Mouse (Mus musculus): ENCODE measurements around the gene Yju2.

Yju2 gene

DNA sequence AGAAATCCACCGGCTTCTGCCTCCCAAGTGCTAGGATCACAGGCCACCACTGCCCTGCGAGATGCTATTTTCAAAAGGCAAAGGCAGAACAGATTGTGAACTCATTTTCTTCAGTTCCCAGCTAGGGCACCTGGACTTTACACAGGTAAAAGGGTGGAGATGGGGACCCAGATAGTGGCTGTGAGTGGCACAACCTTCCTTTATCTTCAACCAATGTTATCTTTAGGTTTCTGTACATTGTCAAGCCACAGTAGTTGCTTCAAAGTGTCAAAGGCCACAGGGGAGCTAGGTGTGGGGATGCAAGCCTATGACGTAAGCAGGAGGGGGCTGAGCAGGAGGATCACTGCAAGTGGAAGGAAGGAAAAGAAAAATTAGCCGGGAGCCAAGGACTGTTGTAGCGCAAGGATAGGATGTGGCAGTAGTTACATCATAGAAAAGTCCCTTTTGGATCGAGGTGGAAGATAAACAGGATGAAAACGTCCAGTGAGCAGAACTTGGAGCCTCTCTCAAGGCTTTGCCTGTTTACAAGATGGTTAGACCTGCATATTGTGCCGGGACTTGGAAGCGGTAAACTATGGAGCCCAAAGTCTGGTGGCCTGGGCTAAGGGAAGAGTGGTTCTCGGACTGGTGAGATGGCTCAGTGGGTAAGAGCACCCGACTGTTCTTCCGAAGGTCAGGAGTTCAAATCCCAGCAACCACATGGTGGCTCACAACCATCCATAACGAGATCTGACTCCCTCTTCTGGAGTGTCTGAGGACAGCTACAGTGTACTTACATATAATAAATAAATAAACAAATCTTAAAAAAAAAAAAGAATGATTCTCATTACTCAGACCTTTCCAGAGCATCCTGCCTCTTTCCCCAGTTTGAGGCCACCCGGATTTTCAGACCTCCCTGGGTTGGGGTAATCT is 48.8 kb downstream of the Yju2 start:
- TF ChIP-seq CTCF (conservative IDR thresholded peaks at IDR 0.05; ENCODE audit: low read length) (no peak), NANOG (IDR thresholded peaks at IDR 0.05; ENCODE audit: borderline replicate concordance, low read length) (peak; percentile 73; the same call in 1 of the 2 replicates), POU5F1 (IDR thresholded peaks at IDR 0.05; ENCODE audit: borderline replicate concordance, low read length) (no peak)
- Histone ChIP-seq H3K9me3 (ENCODE audit: low read length) (no peaks in the 10 kb centered on the region), H3K36me3 (ENCODE audit: insufficient read depth, low read length) (peaks cover 23% of the 10 kb centered on the region), H3K4me3 (replicated peaks; ENCODE audit: low read length) (peak overlapping the region; percentile 94), H3K27me3 (ENCODE audit: insufficient read depth, low read length) (peaks cover 9% of the 10 kb centered on the region), H3K4me1 (replicated peaks; ENCODE audit: low read depth, low read length) (peaks cover 59% of the 10 kb centered on the region)

- no peak for TF ChIP-seq CTCF (conservative IDR thresholded peaks at IDR 0.05; ENCODE audit: low read length)
- no peak for TF ChIP-seq POU5F1 (IDR thresholded peaks at IDR 0.05; ENCODE audit: borderline replicate concordance, low read length)
- TF ChIP-seq NANOG (IDR thresholded peaks at IDR 0.05; ENCODE audit: borderline replicate concordance, low read length) = no peak
- Histone ChIP-seq H3K27me3 (ENCODE audit: insufficient read depth, low read length) (peaks cover under 1% of the 10 kb centered on the region; the same call in 1 of the 2 replicates), H3K4me3 (replicated peaks; ENCODE audit: low read length) (peak overlapping the region; percentile 94), H3K36me3 (ENCODE audit: insufficient read depth, low read length) (peaks cover 31% of the 10 kb centered on the region), H3K4me1 (replicated peaks; ENCODE audit: low read depth, low read length) (peaks cover 59% of the 10 kb centered on the region), H3K9me3 (ENCODE audit: low read length) (no peaks in the 10 kb centered on the region)
Measured at GRCm38 (mm10) chr17:56008356-56009087, 49.6 kb downstream of the Yju2 start.

- Histone ChIP-seq H3K36me3 (ENCODE audit: insufficient read depth, low read length) (peaks cover 39% of the 10 kb centered on the region), H3K27me3 (ENCODE audit: insufficient read depth, low read length) (no peaks in the 10 kb centered on the region), H3K4me3 (replicated peaks; ENCODE audit: low read length) (peak overlapping the region; percentile 94), H3K9me3 (ENCODE audit: low read length) (no peaks in the 10 kb centered on the region), H3K4me1 (replicated peaks; ENCODE audit: low read depth, low read length) (peaks cover 59% of the 10 kb centered on the region)
- no peak for TF ChIP-seq CTCF (conservative IDR thresholded peaks at IDR 0.05; ENCODE audit: low read length)
- TF ChIP-seq POU5F1 (IDR thresholded peaks at IDR 0.05; ENCODE audit: borderline replicate concordance, low read length) = no peak
- no peak for TF ChIP-seq NANOG (IDR thresholded peaks at IDR 0.05; ENCODE audit: borderline replicate concordance, low read length)
Measured at GRCm38 (mm10) chr17:56009088-56009961, 50.4 kb downstream of the Yju2 start.

- Histone ChIP-seq H3K27me3 (ENCODE audit: insufficient read depth, low read length) (no peaks in the 10 kb centered on the region), H3K9me3 (ENCODE audit: low read length) (no peaks in the 10 kb centered on the region), H3K4me1 (replicated peaks; ENCODE audit: low read depth, low read length) (peaks cover 56% of the 10 kb centered on the region), H3K36me3 (ENCODE audit: insufficient read depth, low read length) (peaks cover 43% of the 10 kb centered on the region), H3K4me3 (replicated peaks; ENCODE audit: low read length) (peak overlapping the region; percentile 94)
- TF ChIP-seq CTCF (conservative IDR thresholded peaks at IDR 0.05; ENCODE audit: low read length) (no peak), NANOG (IDR thresholded peaks at IDR 0.05; ENCODE audit: borderline replicate concordance, low read length) (no peak)
Measured at GRCm38 (mm10) chr17:56009962-56010240, 51.0 kb downstream of the Yju2 start.

DNA sequence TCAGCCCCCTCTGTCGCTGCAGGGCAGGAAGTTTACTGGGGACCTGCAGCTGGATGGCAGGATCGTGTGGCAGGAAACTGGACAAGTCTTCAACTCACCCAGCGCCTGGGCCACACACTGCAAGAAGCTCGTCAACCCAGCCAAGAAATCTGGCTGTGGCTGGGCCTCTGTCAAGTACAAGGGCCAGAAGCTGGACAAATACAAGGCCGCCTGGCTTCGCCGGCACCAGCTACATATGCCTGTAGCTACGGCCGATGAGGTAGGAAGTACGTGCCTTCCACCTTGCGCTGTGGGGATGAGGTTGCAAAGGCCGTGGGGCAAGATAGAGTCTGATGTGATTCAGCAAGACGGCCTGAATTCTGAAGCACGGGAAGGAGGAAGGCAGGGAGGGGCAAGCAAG is 51.4 kb downstream of the Yju2 start:
- Histone ChIP-seq H3K4me3 (replicated peaks; ENCODE audit: low read length) (peak overlapping the region; percentile 94), H3K9me3 (ENCODE audit: low read length) (no peaks in the 10 kb centered on the region), H3K4me1 (replicated peaks; ENCODE audit: low read depth, low read length) (peaks cover 56% of the 10 kb centered on the region), H3K36me3 (ENCODE audit: insufficient read depth, low read length) (peaks cover 47% of the 10 kb centered on the region), H3K27me3 (ENCODE audit: insufficient read depth, low read length) (no peaks in the 10 kb centered on the region)
- TF ChIP-seq CTCF (conservative IDR thresholded peaks at IDR 0.05; ENCODE audit: low read length) = no peak
- TF ChIP-seq NANOG (IDR thresholded peaks at IDR 0.05; ENCODE audit: borderline replicate concordance, low read length) = no peak
- TF ChIP-seq POU5F1 (IDR thresholded peaks at IDR 0.05; ENCODE audit: borderline replicate concordance, low read length) = no peak

- H3K9me3 ChIP-seq (ENCODE audit: low read length) = no peaks in the 10 kb centered on the region
- H3K4me3 ChIP-seq (replicated peaks; ENCODE audit: low read length) = peak overlapping the region; percentile 94
- TF ChIP-seq CTCF (conservative IDR thresholded peaks at IDR 0.05; ENCODE audit: low read length) (peak; percentile 100), NANOG (IDR thresholded peaks at IDR 0.05; ENCODE audit: borderline replicate concordance, low read length) (no peak)
- H3K27me3 ChIP-seq (ENCODE audit: insufficient read depth, low read length) = no peaks in the 10 kb centered on the region
- peaks cover 56% of the 10 kb centered on the region for H3K4me1 ChIP-seq (replicated peaks; ENCODE audit: low read depth, low read length)
- H3K36me3 ChIP-seq (ENCODE audit: insufficient read depth, low read length) = peaks cover 51% of the 10 kb centered on the region
Measured at GRCm38 (mm10) chr17:56010681-56011080, 51.8 kb downstream of the Yju2 start.

- Histone ChIP-seq H3K36me3 (ENCODE audit: insufficient read depth, low read length) (peaks cover 59% of the 10 kb centered on the region), H3K4me1 (replicated peaks; ENCODE audit: low read depth, low read length) (peaks cover 58% of the 10 kb centered on the region), H3K27me3 (ENCODE audit: insufficient read depth, low read length) (no peaks in the 10 kb centered on the region), H3K4me3 (replicated peaks; ENCODE audit: low read length) (no peak overlapping the region), H3K9me3 (ENCODE audit: low read length) (no peaks in the 10 kb centered on the region)
- no peak for TF ChIP-seq CTCF (conservative IDR thresholded peaks at IDR 0.05; ENCODE audit: low read length)
- TF ChIP-seq POU5F1 (IDR thresholded peaks at IDR 0.05; ENCODE audit: borderline replicate concordance, low read length) = no peak
- TF ChIP-seq NANOG (IDR thresholded peaks at IDR 0.05; ENCODE audit: borderline replicate concordance, low read length) = no peak
Measured at GRCm38 (mm10) chr17:56011441-56011840, 52.5 kb downstream of the Yju2 start.

- H3K4me1 ChIP-seq (replicated peaks; ENCODE audit: low read depth, low read length) = peaks cover 56% of the 10 kb centered on the region
- no peak for TF ChIP-seq POU5F1 (IDR thresholded peaks at IDR 0.05; ENCODE audit: borderline replicate concordance, low read length)
- TF ChIP-seq NANOG (IDR thresholded peaks at IDR 0.05; ENCODE audit: borderline replicate concordance, low read length) = no peak
- no peak for TF ChIP-seq CTCF (conservative IDR thresholded peaks at IDR 0.05; ENCODE audit: low read length)
- peaks cover 96% of the 10 kb centered on the region for H3K36me3 ChIP-seq (ENCODE audit: insufficient read depth, low read length)
- H3K9me3 ChIP-seq (ENCODE audit: low read length) = no peaks in the 10 kb centered on the region
- H3K27me3 ChIP-seq (ENCODE audit: insufficient read depth, low read length) = no peaks in the 10 kb centered on the region
- no peak overlapping the region for H3K4me3 ChIP-seq (replicated peaks; ENCODE audit: low read length)
Measured at GRCm38 (mm10) chr17:56015293-56015692, 56.4 kb downstream of the Yju2 start.

All from E14TG2a.4 (cell line).